Mouse (Mus musculus) bone marrow macrophage, adult 2 months (primary cell): ENCODE data around the gene Adam19.

ENCODE experiments used
- CTCF ChIP-seq: IDR thresholded peaks from 2 replicates; pipeline ENCODE4 v1.5.1; 2012; ENCODE audit warnings: low read depth, mild to moderate bottlenecking, low read length, moderate library complexity
- POLR2A ChIP-seq: IDR thresholded peaks from 2 replicates; pipeline ENCODE4 v1.6.1; 2012; ENCODE audit warnings: mild to moderate bottlenecking, low read depth, low read length, borderline replicate concordance

DNA sequence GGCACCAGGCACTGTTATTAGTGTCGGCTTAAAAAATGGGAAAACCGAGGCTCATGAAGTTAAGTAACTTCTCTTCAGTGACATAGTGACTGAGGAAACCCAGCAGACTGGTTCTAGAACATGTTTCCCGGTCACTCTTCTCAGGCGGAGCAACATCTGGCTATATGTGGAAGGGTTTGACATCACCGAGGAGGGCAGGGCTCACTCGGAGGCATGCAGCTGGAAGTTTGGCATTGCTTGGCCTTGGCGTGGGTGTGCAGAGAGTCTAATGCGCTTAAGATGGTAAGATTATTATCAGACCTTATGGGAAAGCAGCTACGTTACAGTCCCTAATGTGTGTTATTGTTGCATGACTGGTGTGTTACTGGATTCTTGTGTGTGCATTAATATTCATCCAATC, 116.3 kb downstream of the Adam19 start:
- no peak for TF ChIP-seq POLR2A
- no peak for TF ChIP-seq CTCF
